Mouse (Mus musculus) testis, adult 2 months (tissue): Measurements from ENCODE around the gene Pnpla1.

Experiments
- CTCF ChIP-seq: fragments of 200-500 bp; IDR thresholded peaks from 2 replicates; pipeline ENCODE4 v1.5.1; 2012; ENCODE audit warnings: low read depth, mild to moderate bottlenecking, inconsistent platforms, low read length, moderate library complexity; ENCODE audit not compliant: control insufficient read depth, insufficient read depth, insufficient replicate concordance
- POLR2A ChIP-seq: fragments of 200-500 bp; IDR thresholded peaks from 2 replicates; pipeline ENCODE4 v1.6.1; 2012; ENCODE audit warnings: low read depth, mild to moderate bottlenecking, inconsistent platforms, low read length, moderate library complexity; ENCODE audit not compliant: control insufficient read depth

DNA sequence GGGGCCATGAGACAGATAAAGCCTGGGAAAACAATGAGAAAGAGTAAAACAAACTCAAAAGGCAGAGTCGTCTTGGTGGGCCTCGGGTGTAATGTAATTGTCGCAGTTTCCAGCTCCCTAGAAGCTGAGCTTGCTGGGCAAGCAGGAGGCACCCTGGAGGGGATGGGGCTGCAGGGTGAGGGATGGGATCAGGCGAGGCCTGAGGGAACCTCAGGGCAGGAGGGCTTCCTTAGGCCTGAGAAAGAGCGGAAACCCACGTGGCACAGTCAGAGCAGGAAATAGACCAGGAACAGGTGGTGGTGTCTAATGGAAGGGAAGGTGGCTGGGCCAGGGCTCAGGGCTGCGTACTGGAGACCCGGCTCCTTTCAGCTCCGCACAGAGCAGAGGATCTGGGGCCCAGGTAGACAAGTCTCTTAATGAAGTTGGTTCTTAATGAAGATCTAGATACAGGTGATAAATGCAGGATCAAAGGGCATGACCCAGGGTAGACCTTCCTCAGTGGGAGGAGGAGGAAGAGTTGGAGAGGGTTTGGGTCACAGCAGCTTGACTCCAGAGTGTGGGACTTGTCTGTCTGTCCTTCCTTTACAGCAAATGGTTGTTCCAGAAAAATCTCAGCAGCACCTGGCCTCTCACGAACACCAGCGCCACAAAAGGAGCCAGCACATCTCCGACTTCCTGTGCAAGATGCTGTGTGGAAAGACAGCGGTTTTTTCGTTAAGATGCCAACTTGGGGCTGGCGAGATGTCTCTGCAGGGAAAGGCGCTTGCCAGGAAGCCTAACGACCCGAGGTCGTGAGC, 76.1 kb downstream of the Pnpla1 start:
- no peak for TF ChIP-seq CTCF
- no peak for TF ChIP-seq POLR2A
